Mouse (Mus musculus) thymus, postnatal 4 days (tissue): ENCODE results near the gene Col26a1.

Experiments used
- DNase-seq: peaks from one replicate; pipeline ENCODE4 v3.0.0; 2021

The Col26a1 gene

GRCm38 (mm10) chr5:136802732-136803131 is 80.3 kb downstream of the Col26a1 start:
- no peak for DNase-seq

GRCm38 (mm10) chr5:136796917-136797316 is 86.1 kb downstream of the Col26a1 start:
- no peak for DNase-seq

GRCm38 (mm10) chr5:136793807-136794206 is 89.2 kb downstream of the Col26a1 start:
- no peak for DNase-seq

GRCm38 (mm10) chr5:136792541-136792940 is 90.5 kb downstream of the Col26a1 start:
- no peak for DNase-seq

- no peak for DNase-seq
These were observed 91.8 kb downstream of the Col26a1 start for GRCm38 (mm10) chr5:136791204-136791603.

GRCm38 (mm10) chr5:136790570-136791196 is 92.3 kb downstream of the Col26a1 start:
- peak; percentile 93 for DNase-seq

GRCm38 (mm10) chr5:136784531-136784930 is 98.5 kb downstream of the Col26a1 start:
- DNase-seq, result no peak

- no peak for DNase-seq
These were observed 100.4 kb downstream of the Col26a1 start for GRCm38 (mm10) chr5:136782600-136782999.

GRCm38 (mm10) chr5:136780465-136780864 is 102.5 kb downstream of the Col26a1 start:
- peak; percentile 83 for DNase-seq

GRCm38 (mm10) chr5:136779946-136780345 is 103.1 kb downstream of the Col26a1 start:
- DNase-seq, result no peak

- DNase-seq, result no peak
These were observed 107.5 kb downstream of the Col26a1 start for GRCm38 (mm10) chr5:136775548-136775947.

GRCm38 (mm10) chr5:136773044-136774039 is 109.7 kb downstream of the Col26a1 start:
- DNase-seq, result no peak

- no peak for DNase-seq
These were observed 111.9 kb downstream of the Col26a1 start for GRCm38 (mm10) chr5:136771132-136771531.

- no peak for DNase-seq
These were observed 115.7 kb downstream of the Col26a1 start for GRCm38 (mm10) chr5:136767304-136767703.

- DNase-seq, result no peak
These were observed 118.8 kb downstream of the Col26a1 start for GRCm38 (mm10) chr5:136764157-136764669.

- no peak for DNase-seq
These were observed 122.7 kb downstream of the Col26a1 start for GRCm38 (mm10) chr5:136760345-136760744.

GRCm38 (mm10) chr5:136759781-136760180 is 123.2 kb downstream of the Col26a1 start:
- peak; percentile 47 for DNase-seq

GRCm38 (mm10) chr5:136755696-136756095 is 127.3 kb downstream of the Col26a1 start:
- DNase-seq, result peak; percentile 79

GRCm38 (mm10) chr5:136754053-136754591 is 128.9 kb downstream of the Col26a1 start:
- DNase-seq, result peak; percentile 22

GRCm38 (mm10) chr5:136753176-136753575 is 129.8 kb downstream of the Col26a1 start:
- DNase-seq, result peak; percentile 32

- no peak for DNase-seq
These were observed 130.9 kb downstream of the Col26a1 start for GRCm38 (mm10) chr5:136752104-136752503.

- DNase-seq, result no peak
These were observed 136.4 kb downstream of the Col26a1 start for GRCm38 (mm10) chr5:136746596-136746995.

- no peak for DNase-seq
These were observed 144.1 kb downstream of the Col26a1 start for GRCm38 (mm10) chr5:136738918-136739317.
